Mouse (Mus musculus) urinary bladder, postnatal 4 days (tissue): Measurements from ENCODE around the gene Ptpdc1.
A peak's percentile ranks its signal among the peaks of the same experiment; 100 is the strongest.

Experiments
- DNase-seq, 2 experiments: peaks; one replicate each; pipeline ENCODE4 v3.0.0; 2021 to 2022; ENCODE audit warnings: low spot score in 2 of 2

Ptpdc1 gene

DNA sequence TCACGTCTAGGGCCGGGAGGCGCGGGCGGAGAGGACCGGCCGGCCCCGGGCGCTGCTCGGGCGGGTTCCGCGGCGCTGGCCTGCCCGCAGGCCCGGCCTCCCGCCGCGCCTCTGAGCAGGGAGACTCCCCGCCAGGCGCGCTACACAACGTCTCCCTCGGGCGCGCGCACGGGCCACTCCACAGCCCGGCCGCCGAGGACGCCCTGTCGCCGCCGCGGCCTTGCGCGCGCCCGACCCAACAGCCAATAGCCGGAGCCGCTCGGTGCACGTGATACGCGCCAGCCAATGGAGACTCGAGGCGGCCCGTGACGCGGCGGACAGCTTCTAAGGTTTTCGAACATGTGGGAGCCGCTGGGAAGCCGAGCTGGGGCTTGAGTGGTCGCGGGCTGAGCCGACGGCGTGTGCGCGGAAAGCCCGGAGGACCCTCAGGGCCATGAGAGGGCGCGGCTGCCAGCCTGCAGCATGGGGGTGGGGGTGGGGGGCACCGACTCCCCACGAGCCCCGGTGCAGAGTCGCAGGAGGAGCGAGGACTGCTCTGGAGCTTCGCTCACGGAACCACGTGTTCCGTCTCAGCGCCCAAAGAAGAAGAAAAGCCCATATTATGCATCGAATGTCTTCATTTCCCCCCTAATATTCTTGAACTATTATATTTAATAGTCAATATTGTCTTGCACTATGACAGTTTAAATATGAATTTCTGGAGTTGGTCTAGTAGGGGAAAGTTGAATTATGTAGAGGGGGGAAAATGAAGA lies at the start of gene Ptpdc1:
Gene Ptpdc1, minus strand, starts transcription at position 232 of the 752 bp plus-strand sequence.
- peak; percentile 96 to 98 for DNase-seq

DNA sequence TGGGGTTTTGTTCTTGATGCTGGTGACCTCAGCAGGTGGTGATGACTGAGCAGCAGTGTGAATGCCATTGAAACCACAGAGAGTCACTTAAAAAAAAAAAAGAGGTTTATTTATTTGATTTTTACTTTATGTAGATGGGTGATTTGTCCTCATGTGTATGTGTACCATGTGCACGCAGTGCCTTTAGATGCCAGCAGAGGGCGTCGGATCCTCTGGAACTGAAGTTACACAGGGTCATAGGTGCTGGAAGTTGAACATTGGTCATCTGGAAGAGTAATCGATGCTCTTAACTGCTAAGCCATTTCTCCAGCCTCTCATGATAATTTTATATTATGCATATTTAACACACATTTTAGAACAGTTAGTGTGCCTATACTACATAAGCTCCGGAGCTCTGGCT lies 49.1 kb upstream of the Ptpdc1 start:
- DNase-seq, result no peak

DNA sequence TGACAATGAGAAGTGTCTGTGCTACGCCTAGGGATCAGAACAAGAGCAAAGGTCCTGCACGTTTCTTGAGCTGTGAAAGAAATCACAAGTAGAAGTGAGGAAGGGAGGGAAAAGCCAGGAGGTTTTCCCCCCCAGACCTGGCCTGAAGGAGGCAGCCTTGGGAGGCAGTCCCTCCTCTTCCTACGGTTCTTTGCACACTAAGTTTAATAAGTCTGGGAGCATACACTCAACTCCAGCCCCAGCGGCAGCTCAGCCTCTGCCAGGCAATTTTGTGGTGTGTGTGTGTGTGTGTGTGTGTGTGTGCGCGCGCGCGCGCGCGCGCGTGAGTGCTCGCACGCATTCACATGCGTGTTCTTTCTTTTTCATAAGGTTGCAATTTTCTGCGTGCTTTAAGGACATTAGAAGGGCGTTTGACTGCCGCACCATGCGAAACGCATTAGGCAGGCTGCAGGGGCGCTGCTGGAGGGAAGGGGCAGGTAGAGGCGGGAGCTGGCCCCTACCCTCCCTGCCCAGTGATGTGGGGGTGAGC lies 46.9 kb upstream of the Ptpdc1 start:
- DNase-seq, result no peak

DNA sequence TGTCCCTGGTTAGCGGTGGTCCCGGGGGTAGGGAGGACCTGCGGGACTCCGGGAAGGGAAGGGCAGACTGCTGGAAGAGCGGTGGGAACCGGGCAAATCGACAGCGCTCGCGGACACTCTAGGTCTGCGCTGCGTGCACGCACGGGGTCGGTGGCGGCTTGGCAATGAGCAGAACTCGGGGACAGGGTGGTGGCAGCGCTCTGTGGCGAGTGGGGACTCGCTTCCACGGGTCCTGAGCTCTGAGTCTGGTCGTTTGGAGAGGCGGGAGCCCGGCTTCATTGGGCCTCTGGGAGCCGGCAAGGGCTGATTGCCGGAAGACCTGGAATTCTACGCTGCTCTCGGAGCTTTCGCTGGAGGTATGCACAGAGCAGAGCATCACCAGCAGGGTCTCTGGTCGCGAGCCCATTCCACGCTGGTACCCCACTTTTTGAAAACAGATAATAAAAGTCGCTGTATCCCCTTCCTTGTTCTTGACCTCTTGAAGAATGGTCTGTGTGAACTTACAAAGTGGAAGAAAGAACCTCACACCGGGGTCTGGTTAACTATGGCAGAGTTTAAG lies 43.6 kb upstream of the Ptpdc1 start:
- DNase-seq, result no peak

DNA sequence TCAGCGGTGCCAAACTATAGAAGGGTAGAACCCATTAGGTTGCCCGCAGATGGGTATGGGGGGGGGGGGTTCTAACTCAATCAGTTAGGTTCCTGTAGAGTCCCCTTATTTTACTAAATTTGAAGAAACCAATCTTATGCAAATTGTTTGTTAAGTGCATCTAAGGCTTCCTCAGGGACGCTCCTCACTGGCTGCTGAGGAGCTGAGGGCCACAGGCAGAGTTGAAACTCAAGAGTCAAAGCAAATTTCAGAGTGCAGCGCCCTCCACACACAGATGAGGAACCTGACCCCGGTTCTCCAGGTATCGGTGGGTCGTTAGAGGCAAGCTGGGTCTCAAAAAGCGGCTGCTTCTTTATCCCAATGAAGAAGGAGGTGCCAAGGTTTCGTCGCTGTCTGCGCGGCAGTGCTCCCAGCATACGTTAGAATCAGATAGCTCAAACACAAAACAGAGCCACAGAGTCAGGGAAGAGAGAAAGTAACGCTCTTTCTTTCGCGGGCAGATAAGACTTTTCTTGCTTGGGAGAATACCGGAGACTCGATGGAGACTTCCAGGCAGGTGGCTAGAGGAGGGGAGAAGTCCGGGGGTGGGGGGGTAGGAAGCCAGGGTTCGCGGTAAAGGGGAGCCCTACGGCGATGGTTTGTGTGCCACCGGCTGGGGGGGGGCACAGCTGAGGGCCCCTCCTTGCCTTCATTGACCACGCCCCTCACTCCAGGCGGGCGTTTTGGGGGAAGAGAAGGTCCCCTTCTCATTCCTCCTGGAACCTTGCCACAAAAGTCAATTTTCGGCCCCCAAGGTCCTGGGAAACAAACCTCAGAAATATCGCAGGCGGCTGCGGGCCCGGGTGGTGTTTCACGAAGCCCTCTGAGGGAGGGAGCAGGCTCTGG lies 42.9 kb upstream of the Ptpdc1 start:
- DNase-seq, result no peak

DNA sequence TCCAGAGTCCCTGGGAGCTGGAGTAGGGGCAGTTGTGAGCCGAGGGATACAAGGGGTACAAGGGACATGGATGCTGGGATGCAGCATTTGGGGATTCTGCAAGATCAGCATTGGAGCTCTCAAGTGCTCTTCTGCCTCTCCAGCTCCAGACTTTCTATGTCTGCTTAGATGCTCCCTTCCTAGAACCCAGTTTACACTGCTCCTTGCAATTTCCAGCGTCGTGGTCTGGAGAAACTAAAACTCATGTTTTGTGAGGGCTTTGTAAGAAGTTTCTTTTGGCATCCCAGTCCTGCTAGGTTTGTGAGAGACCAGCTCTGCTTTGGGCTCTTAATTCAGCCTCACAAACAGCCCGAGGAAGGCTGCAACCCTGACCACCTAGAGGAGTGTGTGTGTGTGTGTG lies 42.0 kb upstream of the Ptpdc1 start:
- no peak for DNase-seq

DNA sequence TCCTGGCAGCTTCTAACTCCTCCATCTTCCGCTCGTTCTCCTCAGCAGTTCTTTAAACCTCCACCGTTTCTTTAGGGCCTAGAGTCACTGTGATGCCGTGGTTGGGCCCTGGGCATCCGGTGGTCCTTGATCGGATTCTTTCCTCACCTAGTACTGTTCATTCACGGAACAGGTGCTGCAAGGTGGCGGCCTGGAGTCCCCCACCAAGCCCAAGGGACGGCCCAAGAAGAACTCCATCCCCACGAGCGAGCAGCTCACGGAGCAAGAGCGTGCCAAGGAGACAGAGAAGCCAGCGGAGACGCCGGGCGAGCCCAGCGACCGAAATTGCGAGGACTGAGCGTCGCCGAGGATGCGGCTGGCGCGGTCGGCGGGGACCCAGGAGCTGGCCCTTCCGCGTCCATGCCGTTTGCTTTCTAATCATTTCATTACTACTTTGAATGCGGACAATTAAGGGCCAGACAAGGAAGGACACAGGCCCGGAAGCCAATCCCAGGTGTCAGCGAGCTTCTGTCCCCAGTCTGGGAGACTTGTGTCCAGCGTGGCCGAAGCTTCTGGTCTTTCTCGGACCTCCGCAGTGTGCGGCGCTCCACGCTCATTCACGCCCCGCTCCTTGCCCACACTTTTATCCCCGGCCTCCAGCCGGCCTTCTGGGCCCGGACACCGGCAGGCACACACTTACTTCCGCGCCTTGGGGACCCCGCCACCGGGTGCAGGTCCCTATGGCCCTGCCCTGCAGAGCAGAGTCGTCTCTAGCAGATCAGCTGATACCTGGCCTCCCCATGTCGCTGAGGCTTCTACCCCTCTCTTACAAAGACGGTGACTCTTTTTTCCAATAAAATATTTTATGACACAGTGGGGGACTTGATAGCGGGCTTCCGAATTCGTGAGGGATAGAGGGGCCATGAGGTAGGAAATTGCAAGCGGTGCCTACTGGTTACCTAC lies 40.5 kb upstream of the Ptpdc1 start:
- no peak for DNase-seq

DNA sequence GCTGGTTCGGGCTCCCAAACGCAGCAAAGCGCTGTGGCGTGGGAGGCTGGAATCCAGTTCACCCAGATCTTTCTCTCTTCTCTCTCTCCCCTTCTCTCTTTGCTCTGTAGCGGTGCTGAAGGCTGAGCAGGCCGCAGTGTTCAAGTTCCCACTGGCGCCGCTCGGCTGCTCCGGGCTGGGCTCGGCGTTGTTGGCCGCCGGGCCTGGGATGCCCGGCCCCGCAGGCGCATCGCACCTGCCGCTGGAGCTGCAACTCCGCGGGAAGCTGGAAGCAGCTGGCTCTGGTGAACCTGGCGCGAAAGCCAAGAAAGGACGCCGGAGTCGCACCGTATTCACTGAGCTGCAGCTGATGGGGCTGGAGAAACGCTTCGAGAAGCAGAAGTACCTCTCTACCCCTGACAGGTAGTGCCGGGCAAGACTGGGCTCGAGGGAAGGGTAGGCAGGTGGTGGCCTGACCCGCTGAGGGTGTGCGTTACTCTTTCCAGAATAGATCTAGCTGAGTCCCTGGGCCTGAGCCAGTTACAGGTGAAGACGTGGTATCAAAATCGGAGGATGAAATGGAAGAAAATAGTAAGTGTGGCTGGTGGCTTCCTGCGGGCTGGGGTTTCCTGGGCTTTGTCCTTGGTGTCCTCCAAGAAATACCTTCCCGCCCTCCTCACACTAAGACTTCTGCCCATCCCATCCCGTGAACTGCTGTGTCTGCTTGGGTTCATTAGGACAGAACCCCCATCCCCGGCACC lies 39.6 kb upstream of the Ptpdc1 start:
- DNase-seq, result no peak

DNA sequence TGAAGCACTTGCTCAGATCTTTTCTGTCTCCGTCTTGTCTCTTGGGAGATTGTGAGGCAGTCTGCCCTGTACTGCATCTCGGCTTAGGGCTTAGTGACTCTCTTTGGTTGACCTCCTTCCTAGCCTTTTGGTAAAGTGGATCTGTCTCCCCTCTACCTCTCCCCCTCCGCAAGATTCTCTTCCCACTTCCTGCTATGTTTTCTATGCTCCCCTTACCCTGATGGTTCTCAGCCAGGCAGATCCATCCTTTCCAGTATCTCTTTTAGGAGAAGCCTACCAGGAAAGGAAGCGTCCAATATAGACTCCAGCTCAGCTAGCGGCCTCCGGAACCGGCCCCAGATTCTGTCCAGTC lies 38.5 kb upstream of the Ptpdc1 start:
- DNase-seq, result no peak

DNA sequence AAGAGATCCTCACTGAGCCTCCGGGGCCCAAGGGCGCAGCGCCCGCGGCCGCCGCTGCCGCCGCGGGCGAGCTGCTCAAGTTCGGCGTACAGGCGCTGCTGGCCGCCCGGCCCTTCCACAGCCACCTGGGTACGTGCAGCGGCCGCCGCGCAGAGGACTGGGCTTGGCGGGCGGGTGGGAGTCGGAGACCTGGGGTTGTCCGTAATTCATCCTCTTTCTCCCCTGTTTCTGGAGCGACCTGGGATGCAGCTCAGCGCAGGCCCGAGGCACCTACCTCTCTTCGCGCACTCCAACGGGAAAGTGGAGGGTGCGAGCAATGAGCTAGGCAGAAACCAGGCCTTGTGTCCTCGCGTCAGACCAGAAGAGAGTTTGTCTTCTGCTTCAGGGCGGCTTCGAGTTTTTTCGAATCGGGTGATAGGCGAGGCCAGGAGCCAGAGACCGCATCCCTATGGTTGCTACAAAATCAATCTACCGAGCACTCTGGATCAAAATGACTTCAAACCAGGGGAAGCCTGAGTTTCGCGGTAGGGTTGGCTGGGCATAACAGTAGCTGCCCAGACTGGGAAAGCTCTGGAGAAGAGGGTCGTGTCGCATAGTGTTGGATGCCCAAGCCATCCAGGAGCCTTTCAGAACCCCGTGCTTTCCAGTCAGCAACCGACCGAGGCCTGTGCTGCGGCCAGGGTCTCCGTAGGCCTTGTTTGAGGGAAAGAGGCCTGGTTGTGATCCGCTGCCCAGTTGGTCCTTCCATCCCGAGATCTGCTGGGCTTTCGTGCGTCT lies 37.9 kb upstream of the Ptpdc1 start:
- DNase-seq, result no peak

DNA sequence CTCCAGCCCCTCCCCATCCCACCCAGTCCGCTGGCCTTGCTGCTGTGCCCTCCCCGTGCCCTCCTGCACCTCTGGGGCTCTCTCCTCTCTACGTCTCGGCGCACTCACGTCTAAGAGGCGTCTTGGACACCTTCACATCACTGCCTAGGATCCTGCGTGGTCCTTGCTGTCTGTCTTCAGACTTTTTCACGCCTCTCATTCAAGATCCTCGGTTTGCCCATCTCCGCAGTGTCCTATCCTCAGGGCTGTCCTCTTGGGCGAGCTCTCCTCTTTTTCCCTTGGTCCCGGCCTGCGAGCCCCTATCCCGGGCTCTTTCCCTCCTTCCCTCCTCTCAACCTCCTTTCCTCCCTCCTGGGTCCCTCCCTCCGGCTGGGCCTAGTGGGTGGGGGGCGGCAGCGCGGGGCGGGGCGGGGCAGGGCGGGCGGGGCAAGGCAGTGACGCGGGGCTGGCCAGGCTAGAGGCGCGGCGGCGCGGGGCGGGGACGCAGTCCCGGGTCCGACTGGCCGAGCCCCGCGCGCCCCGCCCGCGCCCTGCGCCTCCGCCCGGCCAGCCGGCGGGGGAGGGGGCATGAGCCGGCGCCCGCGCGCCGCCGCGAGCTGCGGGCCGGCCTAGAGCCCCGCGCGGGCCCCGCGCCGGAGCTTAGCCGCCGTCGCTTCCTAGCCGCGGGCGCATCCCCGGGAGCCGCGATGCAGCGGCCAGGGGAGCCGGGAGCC lies 37.1 kb upstream of the Ptpdc1 start, which contains the start of gene Barx1:
Gene Barx1, plus strand, starts transcription at position 568 of the 713 bp plus-strand sequence.
- no peak for DNase-seq

DNA sequence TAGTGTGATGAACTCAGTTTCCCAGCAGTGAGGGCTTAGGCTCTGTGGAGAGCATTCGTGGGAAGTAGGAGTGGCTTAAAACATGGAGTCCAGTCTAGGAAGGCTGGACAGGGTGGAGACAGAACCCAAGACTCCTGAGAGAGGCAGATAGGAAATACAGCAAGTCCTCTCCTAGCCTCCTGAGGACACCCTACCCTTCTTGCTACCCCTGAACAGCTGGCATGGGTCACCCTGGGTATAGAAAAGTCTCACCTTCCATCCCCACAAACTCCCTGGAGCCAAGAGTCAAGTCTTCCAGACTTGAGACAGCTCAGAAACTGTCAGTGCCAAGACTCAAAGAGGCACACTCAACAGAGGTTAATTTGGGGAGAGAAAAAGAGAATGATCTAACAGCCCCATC lies 36.1 kb upstream of the Ptpdc1 start:
- DNase-seq, result no peak

DNA sequence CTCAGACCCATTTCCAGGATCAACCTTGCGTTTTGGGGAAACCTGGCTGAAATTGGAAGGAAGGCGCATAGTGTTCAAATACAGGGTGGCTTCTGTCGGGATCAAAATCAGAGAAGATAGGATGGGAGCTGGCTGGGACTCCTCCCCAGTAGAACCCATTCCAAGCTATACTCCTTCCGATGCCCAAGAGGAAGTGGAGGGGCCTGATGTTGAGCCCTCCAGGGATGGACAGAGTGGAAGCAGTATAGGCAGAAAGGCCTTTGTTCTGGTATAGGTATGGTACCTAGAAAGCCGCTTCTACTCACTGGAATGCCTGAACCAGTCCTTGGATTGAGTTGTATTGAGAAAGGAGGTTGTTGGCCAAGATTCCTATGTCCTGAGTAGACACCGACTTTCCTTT lies 35.3 kb upstream of the Ptpdc1 start:
- DNase-seq, result no peak

DNA sequence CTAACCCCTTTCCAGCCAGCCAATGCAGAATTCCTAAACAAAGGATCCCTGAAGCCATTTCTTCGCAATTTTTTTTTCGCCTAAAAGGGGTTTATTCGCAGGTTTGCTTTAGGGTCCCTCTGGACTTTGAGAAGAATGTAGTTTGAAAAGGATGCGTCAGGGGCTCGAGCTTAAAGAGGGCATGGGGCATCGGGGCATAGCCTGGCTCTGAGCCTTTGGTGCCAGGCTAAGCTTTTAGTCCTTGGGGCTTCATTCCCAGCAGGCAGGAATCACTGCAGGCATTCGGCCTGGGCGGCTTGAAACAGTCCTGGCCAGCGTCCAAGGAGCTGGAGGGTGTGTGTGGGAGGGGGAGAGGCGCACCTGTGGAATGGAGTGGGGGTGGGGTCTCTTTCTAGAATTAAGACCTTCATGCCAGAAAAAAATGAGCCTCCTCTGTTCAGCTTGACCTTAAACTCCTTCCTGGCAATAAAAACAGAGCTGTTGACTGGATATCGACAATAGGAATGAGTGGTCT lies 34.8 kb upstream of the Ptpdc1 start:
- no peak for DNase-seq

DNA sequence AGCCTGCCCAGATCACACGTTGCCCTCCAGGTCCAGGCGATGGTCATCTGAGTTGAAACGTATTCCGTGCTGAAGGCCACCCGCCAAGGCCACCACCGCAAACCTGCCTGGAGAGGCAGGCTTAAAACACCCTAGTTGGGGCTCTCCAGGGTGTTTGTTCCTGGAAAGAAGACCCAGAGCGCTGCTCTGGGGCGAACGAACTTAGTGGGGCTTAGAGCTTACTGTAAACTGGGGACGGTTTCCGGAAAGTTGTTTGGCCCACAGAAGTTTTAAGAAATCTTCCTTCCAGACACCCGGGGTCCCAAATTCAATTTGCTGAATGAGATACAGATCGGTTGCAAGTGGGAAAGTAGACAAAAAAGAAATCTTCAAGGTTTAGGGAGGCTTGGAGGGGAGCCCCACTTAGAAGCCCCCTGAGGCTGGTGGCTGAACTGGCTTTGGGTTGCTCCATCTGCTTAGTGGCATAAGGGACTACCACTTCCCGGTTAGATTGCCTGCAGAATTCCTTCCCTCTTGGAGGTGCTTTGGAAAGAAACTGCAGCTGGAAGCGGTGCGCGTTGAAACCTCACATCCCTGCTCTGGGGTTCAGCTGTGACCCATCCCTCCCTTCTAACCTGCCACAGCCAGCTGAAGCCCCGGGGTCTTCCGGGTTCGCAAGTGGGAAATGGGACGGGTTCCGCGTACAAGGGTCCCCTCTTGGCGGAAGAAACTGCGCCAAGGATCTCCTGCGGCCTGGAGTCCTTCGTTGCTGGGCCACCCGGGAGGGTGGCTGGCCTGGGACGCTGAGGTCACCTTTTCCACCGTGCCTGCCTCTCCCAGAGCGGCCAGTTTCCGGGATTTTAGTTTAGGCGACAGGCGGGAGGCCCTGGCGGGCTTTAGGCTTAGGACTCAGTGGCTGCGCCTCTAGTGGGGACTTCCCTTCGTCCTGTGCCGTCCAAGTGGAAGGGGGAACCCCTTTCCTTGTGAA lies 34.1 kb upstream of the Ptpdc1 start:
- DNase-seq, result no peak

DNA sequence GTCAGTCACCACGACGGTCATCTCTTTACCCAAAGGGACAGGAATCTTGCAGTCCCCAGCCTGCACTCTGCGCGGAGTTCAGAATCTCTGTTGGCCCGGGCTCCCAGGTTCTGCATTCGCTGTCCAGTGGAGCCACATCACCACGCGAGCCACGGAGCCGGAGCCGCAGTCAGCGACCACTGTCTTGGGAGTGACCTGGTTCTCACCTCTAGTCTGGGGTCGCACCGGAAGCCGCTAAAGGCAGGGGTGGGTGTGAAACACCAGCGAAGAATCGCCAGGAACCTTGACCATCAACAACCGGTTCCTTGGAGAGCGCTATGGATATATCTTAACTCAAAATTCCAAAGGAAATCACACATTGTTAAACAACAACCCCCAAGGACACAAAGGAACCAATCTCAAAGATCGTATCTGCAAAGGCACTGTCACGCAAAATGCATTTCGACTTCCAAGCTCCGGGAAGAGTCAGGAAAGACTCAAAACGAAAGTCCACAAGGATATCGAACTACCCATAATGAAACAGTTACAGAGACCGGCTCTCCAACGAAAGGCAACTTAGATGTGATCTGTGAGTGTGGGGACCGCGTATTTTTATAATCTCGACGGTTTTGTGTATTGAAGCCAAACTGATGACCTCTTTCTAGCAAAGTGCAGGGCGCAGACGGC lies 33.3 kb upstream of the Ptpdc1 start:
- DNase-seq, result no peak

DNA sequence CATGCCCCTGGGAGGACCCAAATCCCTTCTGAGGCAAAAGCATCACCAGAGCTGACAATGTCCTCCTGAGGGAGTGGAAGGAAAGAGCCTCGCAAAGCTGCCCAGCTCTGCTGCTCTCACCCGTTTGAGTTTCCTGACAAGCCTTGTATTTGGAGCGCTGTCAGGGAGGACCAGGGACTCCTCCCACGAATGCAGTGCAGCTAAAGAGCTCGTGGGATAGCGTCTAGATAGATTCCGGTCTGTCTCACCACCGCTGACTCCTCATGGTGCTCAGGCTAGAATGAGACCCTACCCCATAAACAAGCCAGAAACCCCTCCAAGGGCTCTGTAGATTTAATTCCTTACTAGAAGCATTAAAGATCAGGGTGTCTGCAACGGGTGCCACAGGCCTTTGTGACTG lies 32.3 kb upstream of the Ptpdc1 start:
- no peak for DNase-seq
